Mouse (Mus musculus) hindbrain, embryonic 12.5 days (tissue): ENCODE measurements around the gene Il25. TPM values are rescaled to one million over a fixed set of nuclear protein-coding genes. Genes with fewer than 3 reads are reported as not detected.

ENCODE experiments used
- ATAC-seq: fragments of 200-750 bp; cut with Nextera tagmentation; 2 replicates; pipeline ENCODE4 v1.8.0; 2017; ENCODE audit warnings: moderate TSS enrichment; ENCODE audit not compliant: low FRiP score
- H3K27ac ChIP-seq: fragments of 300-500 bp; sonication (generic); 2 replicates; pipeline ENCODE4 v1.5.1; 2016; ENCODE audit warnings: mild to moderate bottlenecking
- H3K27me3 ChIP-seq: fragments of 300-500 bp; sonication (generic); 2 replicates; pipeline ENCODE4 v1.6.1; 2016; ENCODE audit warnings: mild to moderate bottlenecking
- H3K36me3 ChIP-seq: fragments of 300-500 bp; sonication (generic); 2 replicates; pipeline ENCODE4 v1.6.1; 2016; ENCODE audit warnings: mild to moderate bottlenecking
- H3K4me1 ChIP-seq: fragments of 300-500 bp; sonication (generic); 2 replicates; pipeline ENCODE4 v1.6.1; 2016
- H3K4me2 ChIP-seq: fragments of 300-500 bp; sonication (generic); replicated peaks from 2 replicates; pipeline ENCODE4 v1.6.1; 2016; ENCODE audit warnings: mild to moderate bottlenecking
- H3K4me3 ChIP-seq: fragments of 300-500 bp; sonication (generic); 2 replicates; pipeline ENCODE4 v1.5.1; 2016; ENCODE audit warnings: mild to moderate bottlenecking
- H3K9ac ChIP-seq: fragments of 300-500 bp; sonication (generic); 2 replicates; pipeline ENCODE4 v1.6.1; 2016; ENCODE audit warnings: mild to moderate bottlenecking, moderate library complexity
- H3K9me3 ChIP-seq: fragments of 300-500 bp; sonication (generic); replicated peaks from 2 replicates; pipeline ENCODE4 v1.6.1; 2016; ENCODE audit warnings: mild to moderate bottlenecking
- WGBS: fragments of 180-500 bp; shearing (Covaris S2); methylation state at CpG from one replicate; pipeline ENCODE4 v1.1.7; 2016; 5-methylcytosine and 5-hydroxymethylcytosine counted together
- polyA plus RNA-seq: library from polyadenylated mRNA; unstranded; fragments of >200 nt; fragmentation: Nextera tagmentation; extraction: Ambion mirVana; gene quantifications from 2 replicates; pipeline ENCODE4 v1.2.1, GENCODE M21; 2016

The Il25 gene
- not detected in 2 replicates for polyA plus RNA-seq

DNA sequence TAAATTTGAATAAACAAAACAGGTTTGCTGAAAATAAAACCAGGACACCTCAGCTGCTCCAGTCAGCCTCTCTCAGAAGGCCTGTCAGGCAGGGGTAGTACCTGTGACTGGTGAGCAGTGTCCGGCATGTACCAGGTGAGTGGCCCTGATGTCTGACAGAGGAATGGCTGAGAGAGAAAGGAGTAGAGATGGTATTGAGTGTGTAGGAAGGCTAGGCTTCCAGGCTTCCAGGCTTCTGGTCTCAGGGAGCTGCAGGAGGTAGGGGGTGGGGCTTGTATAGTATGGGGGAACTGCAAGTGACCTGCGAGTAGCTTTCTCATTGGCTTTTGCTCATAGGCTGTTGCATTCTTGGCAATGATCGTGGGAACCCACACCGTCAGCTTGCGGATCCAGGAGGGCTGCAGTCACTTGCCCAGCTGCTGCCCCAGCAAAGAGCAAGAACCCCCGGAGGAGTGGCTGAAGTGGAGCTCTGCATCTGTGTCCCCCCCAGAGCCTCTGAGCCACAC is at the start of gene Il25:
Gene Il25, plus strand, starts transcription at position 51 of the 506 bp plus-strand sequence.
- 25% methylated on average over 6 of the region's 6 CpGs for WGBS
- Histone ChIP-seq H3K9me3 (no peaks in the 10 kb centered on the region), H3K9ac (no peak within 1 kb of the TSS), H3K4me1 (peaks cover 25% of the 10 kb centered on the region), H3K36me3 (no peaks in the 10 kb centered on the region), H3K4me2 (no peak within 1 kb of the TSS), H3K27me3 (no peaks in the 10 kb centered on the region; the same call in 1 of the 2 replicates), H3K27ac (no peak within 1 kb of the TSS), H3K4me3 (no peak within 1 kb of the TSS)
- ATAC-seq: peak; percentile 14; the same call in 1 of the 2 replicates

DNA sequence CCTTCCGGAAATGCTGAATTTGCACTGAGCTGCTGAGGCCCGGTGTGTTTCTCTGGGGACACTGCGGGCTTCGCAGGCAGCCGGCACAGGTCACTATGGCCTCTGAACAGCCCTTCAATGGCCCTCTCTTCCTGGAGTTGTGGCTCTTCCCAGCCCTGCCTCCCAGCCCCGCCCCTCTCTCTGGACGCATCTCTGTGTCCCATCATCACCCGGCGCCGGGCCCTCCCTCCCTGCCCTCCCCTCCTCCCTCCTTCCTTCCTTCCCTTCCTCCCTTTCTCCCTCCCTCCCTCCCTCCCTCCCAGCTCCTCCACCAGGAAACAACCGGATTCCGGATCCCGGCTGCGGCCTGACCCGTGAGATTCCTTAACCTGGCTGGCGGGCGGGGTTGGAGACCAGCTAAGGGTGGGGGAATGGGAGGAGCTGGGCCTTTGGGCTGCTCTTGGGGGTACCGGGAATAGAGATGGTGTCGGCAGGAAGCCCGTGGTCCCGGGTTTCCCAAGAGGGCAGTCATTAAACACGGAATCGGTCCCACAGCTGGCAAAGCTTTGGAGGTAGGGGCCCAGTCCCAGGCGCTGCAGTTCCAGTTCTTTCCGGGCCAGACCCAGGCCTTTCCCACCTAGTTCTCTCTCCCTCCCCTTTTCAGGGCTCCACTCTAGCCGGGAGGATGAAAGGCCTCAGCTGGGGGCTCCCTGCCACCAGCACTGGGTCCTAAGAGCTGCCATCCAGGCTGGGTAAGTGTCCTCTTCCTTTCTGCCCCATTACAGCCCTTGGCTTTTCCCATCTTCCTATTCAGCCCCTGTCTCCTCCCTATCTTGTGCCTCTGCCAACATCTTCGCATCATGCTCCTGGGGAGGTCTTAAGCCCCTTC is 49.1 kb upstream of the Il25 start, which contains the start of the genes Bcl2l2 and Gm20521:
Gene Bcl2l2, plus strand, starts transcription at position 224 of the 868 bp plus-strand sequence.
Gene Gm20521, plus strand, starts transcription at position 288 of the 868 bp plus-strand sequence.
- Histone ChIP-seq H3K4me3 (peak within 1 kb of the TSS; percentile 62), H3K9ac (peak within 1 kb of the TSS; percentile 85), H3K36me3 (peaks cover 4% of the 10 kb centered on the region; the same call in 1 of the 2 replicates), H3K9me3 (no peaks in the 10 kb centered on the region), H3K27ac (peak within 1 kb of the TSS; percentile 91), H3K4me1 (peaks cover 23% of the 10 kb centered on the region), H3K27me3 (peaks cover 3% of the 10 kb centered on the region; the same call in 1 of the 2 replicates), H3K4me2 (peak within 1 kb of the TSS; percentile 63)
- peak; percentile 90 for ATAC-seq
- under 1% methylated on average over 27 of the region's 27 CpGs for WGBS

DNA sequence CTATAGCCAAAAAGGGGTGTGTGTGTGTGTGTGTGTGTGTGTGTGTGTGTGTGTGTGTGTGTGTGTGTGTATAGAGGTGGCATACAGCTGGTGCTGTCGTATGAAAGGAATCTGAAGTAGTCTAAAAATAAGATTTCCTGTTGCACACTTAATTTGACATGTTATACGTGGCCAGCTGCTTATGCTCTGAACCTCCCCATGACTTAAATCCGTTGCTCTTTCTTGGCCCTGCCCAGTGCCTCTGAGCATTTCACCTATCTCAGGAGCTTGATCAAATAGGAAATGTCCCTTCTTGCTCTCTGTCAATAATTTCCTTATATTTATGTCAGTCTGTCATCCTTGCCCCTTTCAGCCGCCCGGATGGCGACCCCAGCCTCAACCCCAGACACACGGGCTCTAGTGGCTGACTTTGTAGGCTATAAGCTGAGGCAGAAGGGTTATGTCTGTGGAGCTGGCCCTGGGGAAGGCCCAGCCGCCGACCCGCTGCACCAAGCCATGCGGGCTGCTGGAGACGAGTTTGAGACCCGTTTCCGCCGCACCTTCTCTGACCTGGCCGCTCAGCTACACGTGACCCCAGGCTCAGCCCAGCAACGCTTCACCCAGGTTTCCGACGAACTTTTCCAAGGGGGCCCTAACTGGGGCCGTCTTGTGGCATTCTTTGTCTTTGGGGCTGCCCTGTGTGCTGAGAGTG is 48.3 kb upstream of the Il25 start:
- H3K9ac ChIP-seq: peak overlapping the region; percentile 85
- 28% methylated on average over 21 of the region's 21 CpGs for WGBS
- peak overlapping the region; percentile 63 for H3K4me2 ChIP-seq
- peak overlapping the region; percentile 62 for H3K4me3 ChIP-seq
- peak overlapping the region; percentile 91 for H3K27ac ChIP-seq
- no peaks in the 10 kb centered on the region for H3K9me3 ChIP-seq
- peaks cover 4% of the 10 kb centered on the region; the same call in 1 of the 2 replicates for H3K36me3 ChIP-seq
- H3K27me3 ChIP-seq: no peaks in the 10 kb centered on the region
- H3K4me1 ChIP-seq: peaks cover 23% of the 10 kb centered on the region
- ATAC-seq: peak; percentile 12; the same call in 1 of the 2 replicates

DNA sequence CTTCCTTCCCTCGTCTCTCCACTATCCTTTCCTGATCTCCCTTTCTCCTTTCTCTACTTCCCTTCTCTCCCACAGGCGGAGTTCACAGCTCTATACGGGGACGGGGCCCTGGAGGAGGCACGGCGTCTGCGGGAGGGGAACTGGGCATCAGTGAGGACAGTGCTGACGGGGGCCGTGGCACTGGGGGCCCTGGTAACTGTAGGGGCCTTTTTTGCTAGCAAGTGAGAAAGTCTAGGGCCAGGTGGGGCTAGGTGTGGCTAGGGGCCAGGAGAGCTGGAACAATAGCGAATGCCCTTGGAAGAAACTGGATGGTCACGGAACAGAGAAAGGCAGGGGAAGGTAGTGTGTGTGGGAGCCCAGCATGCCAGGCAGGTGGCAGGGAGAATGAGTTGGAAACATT is 47.2 kb upstream of the Il25 start:
- Histone ChIP-seq H3K9ac (peak overlapping the region; percentile 27; the same call in 1 of the 2 replicates), H3K27ac (no peak overlapping the region), H3K36me3 (peaks cover 4% of the 10 kb centered on the region; the same call in 1 of the 2 replicates), H3K9me3 (no peaks in the 10 kb centered on the region), H3K4me3 (no peak overlapping the region), H3K27me3 (no peaks in the 10 kb centered on the region), H3K4me1 (peaks cover 23% of the 10 kb centered on the region), H3K4me2 (no peak overlapping the region)
- no peak for ATAC-seq
- WGBS: 90% methylated on average over 11 of the region's 11 CpGs

DNA sequence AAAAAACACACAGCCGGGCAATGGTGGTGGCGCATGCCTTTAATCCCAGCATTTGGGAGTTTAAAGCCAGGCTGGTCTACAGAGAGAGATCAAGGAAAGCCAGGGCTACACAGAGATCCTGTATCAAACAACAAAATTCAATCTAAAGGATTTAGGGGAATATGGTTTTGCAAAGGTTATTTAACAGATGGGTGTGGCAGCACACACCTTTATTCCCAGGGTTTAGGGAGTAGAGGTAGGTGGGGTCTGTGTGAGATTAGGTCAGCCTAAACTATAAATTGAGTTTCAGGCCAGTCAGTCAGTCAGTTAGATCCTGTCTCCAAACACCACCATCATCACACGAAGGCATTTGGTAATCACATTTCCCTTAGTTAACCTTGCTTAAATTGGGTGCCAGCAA is 40.3 kb upstream of the Il25 start, which contains the start of gene Pabpn1:
Gene Pabpn1, plus strand, starts transcription at position 301 of the 400 bp plus-strand sequence.
- peak within 1 kb of the TSS; percentile 45 for H3K4me2 ChIP-seq
- no peak for ATAC-seq
- peaks cover 17% of the 10 kb centered on the region for H3K36me3 ChIP-seq
- H3K9ac ChIP-seq: no peak within 1 kb of the TSS
- H3K4me1 ChIP-seq: peaks cover 23% of the 10 kb centered on the region
- peak within 1 kb of the TSS; percentile 80 for H3K4me3 ChIP-seq
- WGBS: 96% methylated on average over 3 of the region's 3 CpGs
- H3K9me3 ChIP-seq: no peaks in the 10 kb centered on the region
- H3K27ac ChIP-seq: peak within 1 kb of the TSS; percentile 81
- H3K27me3 ChIP-seq: no peaks in the 10 kb centered on the region

DNA sequence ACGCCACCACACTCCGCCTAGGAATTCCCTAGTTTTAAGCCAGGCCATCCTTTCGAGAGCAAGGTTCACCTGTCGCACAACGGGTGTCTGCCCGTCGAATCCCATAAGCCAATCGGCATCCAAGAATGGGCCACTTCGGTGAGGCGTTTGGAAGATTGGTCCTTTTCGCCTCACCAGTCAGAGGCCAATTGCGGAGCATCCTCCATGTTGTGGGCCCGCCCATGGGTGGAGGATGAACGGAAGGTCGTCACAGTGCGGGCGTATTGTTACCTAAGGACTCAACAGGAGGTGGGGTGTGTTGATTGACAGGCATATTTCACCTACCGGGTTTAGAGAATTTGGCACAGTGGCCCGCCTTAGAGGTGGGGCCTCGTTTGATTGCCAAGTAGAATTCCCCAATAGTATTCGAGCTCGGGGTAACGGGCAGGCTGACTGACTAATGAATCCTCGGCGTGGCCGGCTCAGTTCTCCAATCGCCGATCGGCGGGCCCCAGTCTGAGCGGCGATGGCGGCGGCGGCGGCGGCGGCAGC is 38.8 kb upstream of the Il25 start:
- peak; percentile 100 for ATAC-seq
- Histone ChIP-seq H3K27me3 (no peaks in the 10 kb centered on the region), H3K9ac (peak overlapping the region; percentile 97), H3K9me3 (no peaks in the 10 kb centered on the region), H3K27ac (peak overlapping the region; percentile 94), H3K36me3 (peaks cover 29% of the 10 kb centered on the region), H3K4me3 (peak overlapping the region; percentile 80), H3K4me2 (peak overlapping the region; percentile 65), H3K4me1 (peaks cover 27% of the 10 kb centered on the region)
- under 1% methylated on average over 38 of the region's 38 CpGs for WGBS

DNA sequence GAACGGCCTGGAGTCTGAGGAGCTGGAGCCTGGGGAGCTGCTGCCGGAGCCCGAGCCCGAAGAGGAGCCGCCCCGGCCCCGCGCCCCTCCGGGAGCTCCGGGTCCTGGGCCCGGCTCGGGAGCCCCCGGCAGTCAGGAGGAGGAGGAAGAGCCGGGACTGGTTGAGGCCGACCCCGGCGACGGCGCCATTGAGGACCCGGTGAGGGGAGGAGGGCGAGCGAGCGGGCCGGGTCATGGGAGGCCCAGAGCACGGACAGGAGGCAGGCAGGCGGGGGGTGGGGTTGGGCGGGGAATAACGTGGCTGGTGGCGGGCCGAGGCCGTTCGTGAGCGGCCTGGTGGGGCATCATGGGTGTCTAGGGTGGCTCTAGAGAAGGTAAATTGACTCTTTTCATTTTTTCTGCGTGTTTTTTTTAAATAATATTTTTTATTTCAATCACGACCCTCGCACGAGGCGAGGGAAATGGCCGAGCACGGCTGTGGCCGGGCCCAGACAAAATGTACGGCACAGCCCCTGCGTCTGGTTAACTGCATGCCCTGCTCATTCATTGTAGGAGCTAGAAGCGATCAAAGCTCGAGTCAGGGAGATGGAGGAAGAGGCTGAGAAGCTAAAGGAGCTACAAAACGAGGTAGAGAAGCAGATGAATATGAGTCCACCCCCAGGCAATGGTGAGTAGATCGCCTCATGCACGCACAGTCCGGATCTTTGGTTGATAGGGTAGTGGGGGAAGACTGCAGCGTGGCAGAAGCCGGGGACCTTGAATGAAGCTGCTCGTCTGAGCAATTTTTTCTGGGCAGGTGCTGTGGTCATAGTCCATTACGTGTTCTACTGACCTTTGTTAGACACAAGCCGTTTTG is 38.0 kb upstream of the Il25 start:
- H3K27me3 ChIP-seq: no peaks in the 10 kb centered on the region
- peaks cover 27% of the 10 kb centered on the region for H3K4me1 ChIP-seq
- ATAC-seq: peak; percentile 59
- H3K9me3 ChIP-seq: no peaks in the 10 kb centered on the region
- peaks cover 33% of the 10 kb centered on the region for H3K36me3 ChIP-seq
- H3K9ac ChIP-seq: peak overlapping the region; percentile 97
- under 1% methylated on average over 54 of the region's 54 CpGs for WGBS
- H3K4me2 ChIP-seq: peak overlapping the region; percentile 65
- peak overlapping the region; percentile 80 for H3K4me3 ChIP-seq
- peak overlapping the region; percentile 94 for H3K27ac ChIP-seq

DNA sequence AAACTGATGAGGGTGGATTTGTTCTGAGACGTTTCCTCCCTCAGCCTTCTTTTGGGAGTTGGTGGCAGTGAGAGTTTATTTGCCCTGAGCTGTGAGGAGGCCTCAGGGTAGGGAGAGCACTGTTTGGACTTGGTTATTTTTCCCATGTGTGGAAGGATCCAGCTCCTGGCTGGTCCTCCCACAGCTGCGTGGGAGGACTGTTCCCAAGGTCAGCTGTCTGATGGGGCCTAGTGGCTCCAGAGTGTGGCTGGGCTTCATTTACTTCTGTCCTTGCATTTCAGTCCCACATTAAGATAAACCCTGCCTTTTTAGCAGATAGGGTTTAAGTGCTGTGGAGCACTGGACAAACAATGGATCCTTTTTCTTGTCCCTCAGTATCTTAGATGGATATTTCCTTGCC is 35.0 kb upstream of the Il25 start:
- 74% methylated on average over 2 of the region's 2 CpGs for WGBS
- Histone ChIP-seq H3K9ac (no peak overlapping the region), H3K27me3 (no peaks in the 10 kb centered on the region), H3K36me3 (peaks cover 33% of the 10 kb centered on the region), H3K4me1 (peaks cover 27% of the 10 kb centered on the region), H3K9me3 (no peaks in the 10 kb centered on the region), H3K27ac (no peak overlapping the region), H3K4me2 (no peak overlapping the region), H3K4me3 (no peak overlapping the region)
- ATAC-seq: no peak

DNA sequence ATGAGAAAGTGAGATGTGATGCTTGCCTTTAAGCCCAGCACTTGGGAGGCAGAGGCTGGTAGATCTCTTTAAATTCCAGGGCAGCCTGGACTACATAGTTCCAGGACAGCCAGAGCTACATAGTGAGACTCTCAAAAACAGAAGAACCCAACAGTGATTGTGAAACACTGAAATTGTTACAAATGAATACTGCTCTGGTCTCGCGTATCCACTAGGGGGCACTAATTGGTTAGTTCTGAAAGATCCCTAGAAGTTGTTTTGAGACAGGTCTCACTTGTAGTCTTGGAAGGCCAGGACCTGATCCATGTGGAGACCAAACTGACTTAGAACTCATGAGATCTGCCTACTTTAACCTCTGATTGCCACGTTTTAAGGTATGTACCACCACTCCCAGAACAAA is 32.1 kb upstream of the Il25 start:
- H3K9me3 ChIP-seq: no peaks in the 10 kb centered on the region
- H3K27ac ChIP-seq: no peak overlapping the region
- H3K4me3 ChIP-seq: no peak overlapping the region
- H3K36me3 ChIP-seq: peaks cover 36% of the 10 kb centered on the region
- no peak overlapping the region for H3K4me2 ChIP-seq
- peaks cover 18% of the 10 kb centered on the region for H3K4me1 ChIP-seq
- ATAC-seq: peak; percentile 59
- no peaks in the 10 kb centered on the region for H3K27me3 ChIP-seq
- WGBS: 0% methylated on average over 3 of the region's 3 CpGs
- H3K9ac ChIP-seq: no peak overlapping the region

DNA sequence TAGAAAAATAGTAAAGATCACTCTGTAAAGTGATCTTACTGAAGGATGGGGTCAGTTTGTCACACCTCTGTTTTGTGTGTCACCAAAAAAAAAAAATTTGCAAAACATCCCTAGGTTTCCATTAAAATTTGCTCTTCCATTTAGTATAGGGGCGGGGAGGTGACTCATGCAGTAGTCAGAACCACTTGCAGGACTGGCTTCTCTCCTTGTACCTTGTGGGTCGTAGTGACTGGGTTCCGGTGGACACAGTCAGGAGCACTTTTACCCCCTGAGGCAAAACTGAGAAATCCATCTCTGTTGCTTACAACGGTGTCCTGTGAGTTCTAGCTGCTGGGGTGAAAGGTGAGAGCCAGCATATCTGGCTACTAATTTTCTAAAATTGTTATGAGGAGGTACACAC is 28.9 kb upstream of the Il25 start:
- H3K27me3 ChIP-seq: no peaks in the 10 kb centered on the region
- H3K9ac ChIP-seq: no peak overlapping the region
- H3K4me2 ChIP-seq: no peak overlapping the region
- 87% methylated on average over 4 of the region's 4 CpGs for WGBS
- no peak for ATAC-seq
- peaks cover 38% of the 10 kb centered on the region for H3K36me3 ChIP-seq
- no peaks in the 10 kb centered on the region for H3K9me3 ChIP-seq
- H3K4me3 ChIP-seq: no peak overlapping the region
- H3K27ac ChIP-seq: no peak overlapping the region
- peaks cover 6% of the 10 kb centered on the region; the same call in 1 of the 2 replicates for H3K4me1 ChIP-seq

DNA sequence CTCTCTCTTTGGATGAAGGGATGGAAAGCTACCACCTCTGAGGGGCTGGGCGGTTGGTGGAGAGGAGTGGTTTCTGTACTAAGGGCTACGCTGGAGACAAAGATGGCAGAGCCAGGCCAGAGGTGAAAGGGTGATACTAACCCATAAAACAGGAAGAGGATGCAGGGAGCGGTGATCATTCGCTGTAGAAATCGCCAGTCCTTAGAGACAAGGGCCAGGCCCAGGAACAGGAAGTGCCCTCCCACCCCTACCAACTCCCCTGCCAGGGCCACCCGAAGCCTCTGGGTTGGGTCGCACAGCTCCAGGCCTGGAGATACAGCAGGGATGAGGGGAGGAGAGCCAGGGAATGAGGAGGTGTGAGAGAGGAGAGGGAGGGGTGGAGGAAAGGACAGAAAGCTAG is 23.8 kb upstream of the Il25 start:
- H3K4me2 ChIP-seq: no peak overlapping the region
- H3K9me3 ChIP-seq: no peaks in the 10 kb centered on the region
- H3K4me1 ChIP-seq: peaks cover 35% of the 10 kb centered on the region
- WGBS: 79% methylated on average over 7 of the region's 7 CpGs
- H3K4me3 ChIP-seq: no peak overlapping the region
- H3K9ac ChIP-seq: no peak overlapping the region
- peaks cover 53% of the 10 kb centered on the region for H3K36me3 ChIP-seq
- ATAC-seq: no peak
- no peaks in the 10 kb centered on the region for H3K27me3 ChIP-seq
- H3K27ac ChIP-seq: no peak overlapping the region
